Mouse (Mus musculus): ENCODE results near the gene Wwox. TPM values are rescaled to one million over a fixed set of nuclear protein-coding genes. Genes with fewer than 3 reads are reported as not detected.

Gene Wwox
- total and polyA plus RNA-seq, 3 experiments, result 7.6 to 61.8 (median 12.2) TPM

GRCm38 (mm10) chr8:115088162-115088561 lies 648.7 kb downstream of the Wwox start:
- Histone ChIP-seq H3K4me1 (ENCODE audit: control insufficient read depth in 1 of 2, insufficient read depth in 2 of 2, low read length in 2 of 2) (no peaks in the 10 kb centered on the region), H3K79me2 (ENCODE audit: control insufficient read depth, insufficient read depth, low read length, poor library complexity) (no peaks in the 10 kb centered on the region), H3K4me3 (ENCODE audit: control insufficient read depth in 1 of 2, insufficient read depth in 1 of 2, low read depth in 2 of 2, low read length in 2 of 2) (no peak overlapping the region), H3K36me3 (ENCODE audit: control insufficient read depth in 1 of 2, insufficient read depth in 2 of 2, low read length in 2 of 2) (no peaks in the 10 kb centered on the region), H3K27ac (ENCODE audit: control insufficient read depth, low read depth, low read length) (no peak overlapping the region), H3K9ac (ENCODE audit: control insufficient read depth, low read depth, low read length, poor library complexity, severe bottlenecking) (no peak overlapping the region), H3K27me3 (ENCODE audit: control insufficient read depth in 1 of 2, insufficient read depth in 2 of 2, low read length in 2 of 2) (no peaks in the 10 kb centered on the region), H3K9me3 (replicated peaks; ENCODE audit: insufficient read depth, low read length) (no peaks in the 10 kb centered on the region)
- DNase-seq (ENCODE audit: low read depth, low spot score), result no peak
- TF ChIP-seq USF2 (IDR thresholded peaks at IDR 0.05; ENCODE audit: borderline replicate concordance in 1 of 2, insufficient read depth in 1 of 2, low read depth in 1 of 2, low read length in 2 of 2), result no peak
- TF ChIP-seq MYC (IDR thresholded peaks at IDR 0.05; ENCODE audit: low read depth, low read length), result no peak
- no peak for TF ChIP-seq HCFC1 (IDR thresholded peaks at IDR 0.05; ENCODE audit: low read depth, low read length)
- TF ChIP-seq SIN3A (IDR thresholded peaks at IDR 0.05; ENCODE audit: low read length), result no peak
- no peak for TF ChIP-seq GABPA (IDR thresholded peaks at IDR 0.05; ENCODE audit: low read depth, low read length)
- TF ChIP-seq CHD2 (IDR thresholded peaks at IDR 0.05; ENCODE audit: low read length), result no peak
- TF ChIP-seq UBTF (IDR thresholded peaks at IDR 0.05; ENCODE audit: borderline replicate concordance, insufficient read depth, low read depth, low read length), result no peak
- no peak for TF ChIP-seq KAT2A (conservative IDR thresholded peaks at IDR 0.05; ENCODE audit: low read depth, low read length)
- TF ChIP-seq TBP (IDR thresholded peaks at IDR 0.05; ENCODE audit: low read depth, low read length), result no peak
- TF ChIP-seq ZMIZ1 (IDR thresholded peaks at IDR 0.05; ENCODE audit: low read depth, low read length), result no peak
- no peak for TF ChIP-seq BHLHE40 (IDR thresholded peaks at IDR 0.05; ENCODE audit: borderline replicate concordance, low read depth, low read length)

- no peak for DNase-seq (ENCODE audit: low read depth, low spot score)
- H3K9ac ChIP-seq (ENCODE audit: control insufficient read depth, low read depth, low read length, poor library complexity, severe bottlenecking), result no peak overlapping the region
- no peaks in the 10 kb centered on the region for H3K4me1 ChIP-seq (ENCODE audit: control insufficient read depth in 1 of 2, insufficient read depth in 2 of 2, low read length in 2 of 2)
- TF ChIP-seq MEF2A (IDR thresholded peaks at IDR 0.05; ENCODE audit: extremely low read depth, insufficient replicate concordance, low read depth, low read length, poor library complexity, severe bottlenecking), result no peak
- no peak for TF ChIP-seq RCOR1 (IDR thresholded peaks at IDR 0.05; ENCODE audit: low read depth, low read length)
- TF ChIP-seq EP300 (IDR thresholded peaks at IDR 0.05; ENCODE audit: low read depth in 1 of 2, low read length in 2 of 2), result no peak
- H3K9me3 ChIP-seq (replicated peaks; ENCODE audit: insufficient read depth, low read length), result no peaks in the 10 kb centered on the region
- H3K27me3 ChIP-seq (ENCODE audit: control insufficient read depth in 1 of 2, insufficient read depth in 2 of 2, low read length in 2 of 2), result no peaks in the 10 kb centered on the region
- no peak overlapping the region for H3K4me3 ChIP-seq (ENCODE audit: control insufficient read depth in 1 of 2, insufficient read depth in 1 of 2, low read depth in 2 of 2, low read length in 2 of 2)
- H3K79me2 ChIP-seq (ENCODE audit: control insufficient read depth, insufficient read depth, low read length, poor library complexity), result no peaks in the 10 kb centered on the region
- H3K36me3 ChIP-seq (ENCODE audit: control insufficient read depth in 1 of 2, insufficient read depth in 2 of 2, low read length in 2 of 2), result no peaks in the 10 kb centered on the region
- no peak overlapping the region for H3K27ac ChIP-seq (ENCODE audit: control insufficient read depth, low read depth, low read length)
These were observed 650.3 kb downstream of the Wwox start for GRCm38 (mm10) chr8:115089744-115090143.

DNA sequence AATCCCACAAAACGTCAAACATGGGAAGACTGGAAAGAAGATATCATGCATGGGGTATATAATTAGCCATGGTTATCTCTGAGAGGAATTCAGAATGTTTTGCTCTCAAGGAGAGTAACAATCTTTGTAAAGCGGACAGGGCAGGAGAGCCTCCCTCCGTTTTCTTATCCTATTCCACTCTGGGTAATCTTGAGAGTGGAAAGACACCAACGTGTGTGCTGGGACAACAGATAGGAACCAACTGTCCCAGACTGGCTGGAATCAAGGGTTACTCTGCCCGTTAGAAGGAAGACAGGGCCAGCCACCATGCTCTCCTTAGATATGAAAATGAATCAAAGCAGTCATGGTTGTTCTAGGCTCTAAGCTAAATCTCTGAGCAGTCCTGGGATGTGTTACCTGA lies 650.7 kb downstream of the Wwox start:
- no peak overlapping the region for H3K9ac ChIP-seq (ENCODE audit: control insufficient read depth, low read depth, low read length, poor library complexity, severe bottlenecking)
- TF ChIP-seq USF2 (IDR thresholded peaks at IDR 0.05; ENCODE audit: borderline replicate concordance in 1 of 2, insufficient read depth in 1 of 2, low read depth in 1 of 2, low read length in 2 of 2), result no peak
- no peak for TF ChIP-seq ELF1 (IDR thresholded peaks at IDR 0.05; ENCODE audit: low read depth, low read length)
- TF ChIP-seq GATA1 (IDR thresholded peaks at IDR 0.05; ENCODE audit: low read depth, low read length), result no peak
- no peak for TF ChIP-seq TAL1 (IDR thresholded peaks at IDR 0.05; ENCODE audit: low read length)
- no peak for TF ChIP-seq SMC3 (IDR thresholded peaks at IDR 0.05; ENCODE audit: low read depth, low read length)
- TF ChIP-seq MAFK (IDR thresholded peaks at IDR 0.05; ENCODE audit: borderline replicate concordance, low read depth, low read length), result no peak
- TF ChIP-seq CHD1 (IDR thresholded peaks at IDR 0.05; ENCODE audit: low read depth, low read length), result no peak
- TF ChIP-seq UBTF (IDR thresholded peaks at IDR 0.05; ENCODE audit: borderline replicate concordance, insufficient read depth, low read depth, low read length), result no peak
- no peak for TF ChIP-seq TBP (IDR thresholded peaks at IDR 0.05; ENCODE audit: low read depth, low read length)
- no peak for TF ChIP-seq HCFC1 (IDR thresholded peaks at IDR 0.05; ENCODE audit: low read depth, low read length)
- no peak for TF ChIP-seq EP300 (IDR thresholded peaks at IDR 0.05; ENCODE audit: low read depth in 1 of 2, low read length in 2 of 2)
- no peak for TF ChIP-seq GABPA (IDR thresholded peaks at IDR 0.05; ENCODE audit: low read depth, low read length)
- no peak for TF ChIP-seq CHD2 (IDR thresholded peaks at IDR 0.05; ENCODE audit: low read length)
- TF ChIP-seq JUND (IDR thresholded peaks at IDR 0.05; ENCODE audit: low read depth, low read length), result no peak
- TF ChIP-seq POLR2AphosphoS2 (IDR thresholded peaks at IDR 0.05; ENCODE audit: low read length), result no peak
- TF ChIP-seq RCOR1 (IDR thresholded peaks at IDR 0.05; ENCODE audit: low read depth, low read length), result no peak
- TF ChIP-seq ZNF384 (IDR thresholded peaks at IDR 0.05; ENCODE audit: low read depth, low read length), result no peak
- TF ChIP-seq MXI1 (IDR thresholded peaks at IDR 0.05; ENCODE audit: low read depth, low read length), result no peak
- H3K27ac ChIP-seq (ENCODE audit: control insufficient read depth, low read depth, low read length), result no peak overlapping the region
- H3K9me3 ChIP-seq (replicated peaks; ENCODE audit: insufficient read depth, low read length), result no peaks in the 10 kb centered on the region
- no peak overlapping the region for H3K4me3 ChIP-seq (ENCODE audit: control insufficient read depth in 1 of 2, insufficient read depth in 1 of 2, low read depth in 2 of 2, low read length in 2 of 2)
- H3K4me1 ChIP-seq (ENCODE audit: control insufficient read depth in 1 of 2, insufficient read depth in 2 of 2, low read length in 2 of 2), result no peaks in the 10 kb centered on the region
- no peak for DNase-seq (ENCODE audit: low read depth, low spot score)
- H3K79me2 ChIP-seq (ENCODE audit: control insufficient read depth, insufficient read depth, low read length, poor library complexity), result no peaks in the 10 kb centered on the region
- H3K36me3 ChIP-seq (ENCODE audit: control insufficient read depth in 1 of 2, insufficient read depth in 2 of 2, low read length in 2 of 2), result no peaks in the 10 kb centered on the region
- no peaks in the 10 kb centered on the region for H3K27me3 ChIP-seq (ENCODE audit: control insufficient read depth in 1 of 2, insufficient read depth in 2 of 2, low read length in 2 of 2)
